Mouse (Mus musculus) G1E (cell line): ENCODE results near the gene Wdr92. TPM values are rescaled to one million over a fixed set of nuclear protein-coding genes. Genes with fewer than 3 reads are reported as not detected.

Experiments used
- ATAC-seq: 2 replicates; pipeline ENCODE4 v1.8.0; 2016; ENCODE audit warnings: mild to moderate bottlenecking; ENCODE audit not compliant: insufficient number of reproducible peaks, poor library complexity, low FRiP score, severe bottlenecking; ENCODE audit errors: extremely low read depth
- DNase-seq: peaks from one replicate; pipeline ENCODE4 v3.0.0; 2012; ENCODE audit warnings: low spot score
- H3K27me3 ChIP-seq: 2 replicates; pipeline ENCODE4 v1.6.1; 2012; ENCODE audit warnings: mild to moderate bottlenecking, low read length, inconsistent platforms; ENCODE audit not compliant: insufficient read depth
- H3K36me3 ChIP-seq: replicated peaks from 2 replicates; pipeline ENCODE3; 2012; ENCODE audit warnings: mild to moderate bottlenecking, inconsistent platforms
- H3K4me1 ChIP-seq: 2 replicates; pipeline ENCODE4 v1.6.1; 2012; ENCODE audit warnings: low read depth, low read length, inconsistent platforms, mixed read lengths; ENCODE audit not compliant: insufficient read depth
- H3K4me3 ChIP-seq: 2 replicates; pipeline ENCODE4 v1.5.1; 2012; ENCODE audit warnings: low read depth, mild to moderate bottlenecking, inconsistent platforms, low read length, moderate library complexity, mixed read lengths
- H3K9me3 ChIP-seq: replicated peaks from 2 replicates; pipeline ENCODE4 v1.6.1; 2012; ENCODE audit warnings: inconsistent platforms
- CTCF ChIP-seq: IDR thresholded peaks from 2 replicates; pipeline ENCODE4 v1.5.1; 2012; ENCODE audit warnings: low read depth, low read length, inconsistent platforms, mixed read lengths
- GATA1 ChIP-seq: IDR thresholded peaks from 2 replicates; pipeline ENCODE4 v1.6.1; 2012; ENCODE audit warnings: borderline replicate concordance, low read length, inconsistent platforms, mixed read lengths
- GATA2 ChIP-seq: IDR thresholded peaks from 2 replicates; pipeline ENCODE4 v1.6.1; 2012; ENCODE audit warnings: low read depth, low read length, inconsistent platforms, borderline replicate concordance
- POLR2AphosphoS5 ChIP-seq: IDR thresholded peaks from 2 replicates; pipeline ENCODE4 v1.6.1; 2012; ENCODE audit warnings: low read depth, low read length, inconsistent platforms; ENCODE audit not compliant: insufficient replicate concordance
- TAL1 ChIP-seq: conservative IDR thresholded peaks from 2 replicates; pipeline ENCODE4 v1.6.1; 2012; ENCODE audit warnings: low read depth, low read length, inconsistent platforms, mixed read lengths
- polyA plus RNA-seq: library from polyadenylated mRNA; stranded (reverse); fragments of >175 nt; gene quantifications from 2 replicates; pipeline ENCODE4 v1.2.3, GENCODE M21; 2012
- total RNA-seq, 2 experiments: library from RNA; stranded (forward) in 1 of 2; stranded (reverse) in 1 of 2; fragments of 200-1000 nt in 1 of 2; fragments of >200 nt in 1 of 2; fragmentation: Nextera tagmentation in 1 of 2; gene quantifications; 2 replicates each; pipeline ENCODE4 v1.2.3; 2014 to 2017

Wdr92 gene
- total and polyA plus RNA-seq, 3 experiments: 4.8 to 45.1 (median 29.6) TPM

- H3K4me1 ChIP-seq: peaks cover 47% of the 10 kb centered on the region
- H3K27me3 ChIP-seq: no peaks in the 10 kb centered on the region
- DNase-seq: no peak
- H3K36me3 ChIP-seq: peaks cover 39% of the 10 kb centered on the region
- TF ChIP-seq GATA2 (no peak), CTCF (no peak), POLR2AphosphoS5 (no peak), TAL1 (no peak), GATA1 (no peak)
- no peak for ATAC-seq
- no peaks in the 10 kb centered on the region for H3K9me3 ChIP-seq
- no peak overlapping the region; the same call in 1 of the 2 replicates for H3K4me3 ChIP-seq
Measured at GRCm38 (mm10) chr11:17163956-17164355, 18.0 kb upstream of the Wdr92 start.

- peaks cover 43% of the 10 kb centered on the region for H3K4me1 ChIP-seq
- DNase-seq: no peak
Measured at GRCm38 (mm10) chr11:17166627-17167026, 15.3 kb upstream of the Wdr92 start.

GRCm38 (mm10) chr11:17169262-17169661 lies 12.6 kb upstream of the Wdr92 start:
- Histone ChIP-seq H3K9me3 (peaks cover 8% of the 10 kb centered on the region), H3K4me3 (no peak overlapping the region), H3K4me1 (peaks cover 22% of the 10 kb centered on the region), H3K27me3 (no peaks in the 10 kb centered on the region), H3K36me3 (peaks cover 49% of the 10 kb centered on the region)
- no peak for ATAC-seq
- DNase-seq: no peak
- TF ChIP-seq CTCF: no peak
- no peak for TF ChIP-seq POLR2AphosphoS5
- TF ChIP-seq GATA2: no peak
- no peak for TF ChIP-seq GATA1
- no peak for TF ChIP-seq TAL1

More at GRCm38 (mm10) chr11:17166627-17167026, 15.3 kb upstream of the Wdr92 start:
- Histone ChIP-seq H3K9me3 (no peaks in the 10 kb centered on the region), H3K27me3 (no peaks in the 10 kb centered on the region), H3K36me3 (peaks cover 43% of the 10 kb centered on the region), H3K4me3 (no peak overlapping the region)
- TF ChIP-seq CTCF: no peak
- no peak for TF ChIP-seq GATA2
- no peak for TF ChIP-seq TAL1
- TF ChIP-seq POLR2AphosphoS5: no peak
- TF ChIP-seq GATA1: no peak
- ATAC-seq: no peak

GRCm38 (mm10) chr11:17170938-17171729 lies 10.8 kb upstream of the Wdr92 start:
- Histone ChIP-seq H3K27me3 (no peaks in the 10 kb centered on the region), H3K36me3 (peaks cover 39% of the 10 kb centered on the region), H3K4me3 (no peak overlapping the region), H3K4me1 (peaks cover 14% of the 10 kb centered on the region), H3K9me3 (peaks cover 8% of the 10 kb centered on the region)
- DNase-seq: no peak
- TF ChIP-seq CTCF: no peak
- TF ChIP-seq POLR2AphosphoS5: no peak
- TF ChIP-seq TAL1: no peak
- TF ChIP-seq GATA1: no peak
- TF ChIP-seq GATA2: no peak
- no peak for ATAC-seq

GRCm38 (mm10) chr11:17172300-17172699 lies 9.6 kb upstream of the Wdr92 start:
- no peak overlapping the region for H3K4me3 ChIP-seq
- TF ChIP-seq TAL1 (no peak), GATA2 (no peak), CTCF (no peak), POLR2AphosphoS5 (no peak)
- peaks cover 8% of the 10 kb centered on the region for H3K9me3 ChIP-seq
- DNase-seq: no peak
- H3K36me3 ChIP-seq: peaks cover 34% of the 10 kb centered on the region
- no peaks in the 10 kb centered on the region for H3K27me3 ChIP-seq
- H3K4me1 ChIP-seq: peaks cover 10% of the 10 kb centered on the region
- ATAC-seq: no peak

- peaks cover 14% of the 10 kb centered on the region for H3K4me1 ChIP-seq
- H3K9me3 ChIP-seq: peaks cover 8% of the 10 kb centered on the region
- H3K36me3 ChIP-seq: peaks cover 33% of the 10 kb centered on the region
- ATAC-seq (no peak), DNase-seq (no peak)
- no peak overlapping the region for H3K4me3 ChIP-seq
- TF ChIP-seq GATA1: no peak
- no peak for TF ChIP-seq CTCF
- TF ChIP-seq GATA2: no peak
- TF ChIP-seq TAL1: no peak
- TF ChIP-seq POLR2AphosphoS5: no peak
- no peaks in the 10 kb centered on the region for H3K27me3 ChIP-seq
Measured at GRCm38 (mm10) chr11:17176638-17177037, 5.3 kb upstream of the Wdr92 start.
